Mouse (Mus musculus): Measurements from ENCODE around the gene Slc1a2. TPM values are rescaled to one million over a fixed set of nuclear protein-coding genes. Genes with fewer than 3 reads are reported as not detected.

Gene Slc1a2
- polyA plus RNA-seq, 1 experiment: not detected

DNA sequence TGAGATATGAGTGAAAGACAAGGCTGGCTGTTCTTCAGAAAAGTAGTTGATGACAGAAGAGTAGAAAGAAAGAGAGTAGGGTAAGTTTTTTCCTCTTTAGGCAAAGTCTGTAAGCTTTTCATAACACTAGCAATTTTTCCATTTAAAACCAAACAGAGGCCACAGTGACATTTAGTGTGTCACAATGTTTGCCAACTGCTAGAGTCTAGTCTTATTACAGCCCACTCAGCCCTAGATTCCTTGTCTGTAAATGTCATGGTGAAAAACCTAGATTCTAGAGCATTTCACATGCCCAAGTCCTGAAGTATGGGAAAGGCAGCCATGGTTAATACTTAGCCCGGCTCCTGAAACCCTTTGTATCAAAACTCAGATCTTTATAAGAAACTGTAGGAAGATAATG lies 112.8 kb downstream of the Slc1a2 start:
- no peak for TF ChIP-seq CTCF (IDR thresholded peaks at IDR 0.05; ENCODE audit: control insufficient read depth, insufficient read depth, insufficient read length)
- TF ChIP-seq FOSL1 (IDR thresholded peaks at IDR 0.05; ENCODE audit: insufficient read depth, low read length, poor library complexity, severe bottlenecking): no peak
- no peak for TF ChIP-seq MYOD1 (IDR thresholded peaks at IDR 0.05; ENCODE audit: control insufficient read depth, insufficient read length, low read depth)
- TF ChIP-seq CEBPB (IDR thresholded peaks at IDR 0.05; ENCODE audit: low read depth): no peak
- TF ChIP-seq MAX (IDR thresholded peaks at IDR 0.05): no peak
- H3ac ChIP-seq (ENCODE audit: control insufficient read depth, insufficient read length, low read depth): no peak overlapping the region
- no peaks in the 10 kb centered on the region for H3K79me3 ChIP-seq (ENCODE audit: low read depth)
- no peaks in the 10 kb centered on the region for H3K36me3 ChIP-seq (ENCODE audit: control insufficient read depth, insufficient read depth)
- H3K27me3 ChIP-seq (ENCODE audit: control insufficient read depth, insufficient read depth, insufficient read length): peaks cover 6% of the 10 kb centered on the region
- no peak overlapping the region for H3K4me3 ChIP-seq (ENCODE audit: insufficient read depth, poor library complexity, severe bottlenecking)
- no peaks in the 10 kb centered on the region for H3K79me2 ChIP-seq (ENCODE audit: control insufficient read depth, insufficient read depth)

DNA sequence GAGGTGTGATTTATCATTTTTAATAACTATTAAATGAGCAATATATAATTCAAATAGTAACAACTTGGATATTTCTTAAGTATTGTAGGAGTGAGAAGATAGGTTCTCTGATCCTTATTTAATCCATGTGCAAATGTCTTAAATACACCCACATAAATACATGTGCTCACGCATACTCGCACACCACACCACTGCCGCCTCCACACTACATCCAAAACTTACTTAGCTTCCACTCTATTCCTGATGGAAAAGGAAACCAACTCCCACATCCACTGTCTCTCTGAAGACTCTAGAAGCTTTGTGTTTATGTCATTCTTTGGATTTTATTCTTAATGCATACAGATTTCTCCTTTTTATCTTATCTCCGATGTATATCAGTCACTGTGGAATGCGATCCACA lies 113.8 kb downstream of the Slc1a2 start:
- Histone ChIP-seq H3K79me2 (ENCODE audit: control insufficient read depth, insufficient read depth) (no peaks in the 10 kb centered on the region), H3K27me3 (ENCODE audit: control insufficient read depth, insufficient read depth, insufficient read length) (peaks cover 6% of the 10 kb centered on the region), H3K36me3 (ENCODE audit: control insufficient read depth, insufficient read depth) (no peaks in the 10 kb centered on the region), H3ac (ENCODE audit: control insufficient read depth, insufficient read length, low read depth) (no peak overlapping the region), H3K4me3 (ENCODE audit: insufficient read depth, poor library complexity, severe bottlenecking) (no peak overlapping the region), H3K79me3 (ENCODE audit: low read depth) (no peaks in the 10 kb centered on the region)
- no peak for TF ChIP-seq CEBPB (IDR thresholded peaks at IDR 0.05; ENCODE audit: low read depth)
- TF ChIP-seq MYOD1 (IDR thresholded peaks at IDR 0.05; ENCODE audit: control insufficient read depth, insufficient read length, low read depth): no peak
- TF ChIP-seq FOSL1 (IDR thresholded peaks at IDR 0.05; ENCODE audit: insufficient read depth, low read length, poor library complexity, severe bottlenecking): no peak
- TF ChIP-seq CTCF (IDR thresholded peaks at IDR 0.05; ENCODE audit: control insufficient read depth, insufficient read depth, insufficient read length): no peak

DNA sequence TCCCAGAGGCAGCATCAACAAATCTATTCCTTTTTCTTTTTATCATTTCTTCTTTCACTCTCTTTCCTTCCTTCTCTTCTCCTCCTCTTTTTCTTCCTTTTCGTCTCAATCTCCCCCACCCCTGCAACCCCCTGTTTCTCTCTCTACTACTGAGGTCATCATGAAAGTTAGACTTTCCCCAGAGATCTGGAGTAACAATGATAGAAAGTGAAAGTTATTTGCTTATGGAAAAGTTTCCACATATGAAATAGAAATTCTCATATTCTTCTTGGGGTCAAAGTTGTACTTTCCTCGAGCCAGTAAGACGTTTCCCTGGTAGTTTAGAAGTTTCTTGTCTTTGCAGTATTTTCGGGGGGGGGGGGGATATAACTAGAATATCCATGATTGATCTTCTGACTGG lies 116.2 kb downstream of the Slc1a2 start:
- Histone ChIP-seq H3K4me3 (ENCODE audit: insufficient read depth, poor library complexity, severe bottlenecking) (no peak overlapping the region), H3ac (ENCODE audit: control insufficient read depth, insufficient read length, low read depth) (no peak overlapping the region), H3K79me2 (ENCODE audit: control insufficient read depth, insufficient read depth) (no peaks in the 10 kb centered on the region), H3K36me3 (ENCODE audit: control insufficient read depth, insufficient read depth) (no peaks in the 10 kb centered on the region), H3K27me3 (ENCODE audit: control insufficient read depth, insufficient read depth, insufficient read length) (peaks cover 4% of the 10 kb centered on the region), H3K79me3 (ENCODE audit: low read depth) (no peaks in the 10 kb centered on the region)
- no peak for TF ChIP-seq CTCF (IDR thresholded peaks at IDR 0.05; ENCODE audit: control insufficient read depth, insufficient read depth, insufficient read length)
- no peak for TF ChIP-seq USF1 (IDR thresholded peaks at IDR 0.05; ENCODE audit: low read depth)
- no peak for TF ChIP-seq CEBPB (IDR thresholded peaks at IDR 0.05; ENCODE audit: low read depth)
- TF ChIP-seq FOSL1 (IDR thresholded peaks at IDR 0.05; ENCODE audit: insufficient read depth, low read length, poor library complexity, severe bottlenecking): no peak
- TF ChIP-seq MYOG (IDR thresholded peaks at IDR 0.05; ENCODE audit: control insufficient read depth, extremely low read depth, insufficient read length): no peak
- TF ChIP-seq MAX (IDR thresholded peaks at IDR 0.05): no peak
- TF ChIP-seq MYOD1 (IDR thresholded peaks at IDR 0.05; ENCODE audit: control insufficient read depth, insufficient read length, low read depth): no peak

DNA sequence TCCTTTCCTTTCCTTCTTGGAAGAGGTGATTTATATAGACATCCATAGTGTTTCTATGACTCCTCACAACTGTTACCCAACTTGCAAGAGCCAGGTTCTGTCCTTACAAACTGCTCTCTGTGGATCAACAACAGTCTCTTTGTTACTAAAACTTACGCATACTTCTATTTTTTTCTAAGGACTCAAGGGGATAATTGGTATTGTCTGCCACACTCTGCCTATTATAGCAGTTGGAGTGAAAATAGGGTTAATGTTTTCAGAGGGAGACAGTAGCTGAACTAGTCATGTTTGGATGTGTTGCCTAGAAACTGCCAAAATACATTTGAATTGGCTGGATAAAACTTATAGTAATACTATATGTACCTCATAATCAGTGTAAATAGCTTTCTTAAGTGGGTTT lies 117.1 kb downstream of the Slc1a2 start:
- no peaks in the 10 kb centered on the region for H3K79me2 ChIP-seq (ENCODE audit: control insufficient read depth, insufficient read depth)
- H3ac ChIP-seq (ENCODE audit: control insufficient read depth, insufficient read length, low read depth): no peak overlapping the region
- no peaks in the 10 kb centered on the region for H3K36me3 ChIP-seq (ENCODE audit: control insufficient read depth, insufficient read depth)
- H3K79me3 ChIP-seq (ENCODE audit: low read depth): no peaks in the 10 kb centered on the region
- H3K27me3 ChIP-seq (ENCODE audit: control insufficient read depth, insufficient read depth, insufficient read length): peaks cover 4% of the 10 kb centered on the region
- TF ChIP-seq MAX (IDR thresholded peaks at IDR 0.05) (no peak), USF1 (IDR thresholded peaks at IDR 0.05; ENCODE audit: low read depth) (no peak), FOSL1 (IDR thresholded peaks at IDR 0.05; ENCODE audit: insufficient read depth, low read length, poor library complexity, severe bottlenecking) (no peak), MYOD1 (IDR thresholded peaks at IDR 0.05; ENCODE audit: control insufficient read depth, insufficient read length, low read depth) (no peak), CTCF (IDR thresholded peaks at IDR 0.05; ENCODE audit: control insufficient read depth, insufficient read depth, insufficient read length) (no peak), CEBPB (IDR thresholded peaks at IDR 0.05; ENCODE audit: low read depth) (no peak), MYOG (IDR thresholded peaks at IDR 0.05; ENCODE audit: control insufficient read depth, extremely low read depth, insufficient read length) (no peak)
- no peak overlapping the region for H3K4me3 ChIP-seq (ENCODE audit: insufficient read depth, poor library complexity, severe bottlenecking)

DNA sequence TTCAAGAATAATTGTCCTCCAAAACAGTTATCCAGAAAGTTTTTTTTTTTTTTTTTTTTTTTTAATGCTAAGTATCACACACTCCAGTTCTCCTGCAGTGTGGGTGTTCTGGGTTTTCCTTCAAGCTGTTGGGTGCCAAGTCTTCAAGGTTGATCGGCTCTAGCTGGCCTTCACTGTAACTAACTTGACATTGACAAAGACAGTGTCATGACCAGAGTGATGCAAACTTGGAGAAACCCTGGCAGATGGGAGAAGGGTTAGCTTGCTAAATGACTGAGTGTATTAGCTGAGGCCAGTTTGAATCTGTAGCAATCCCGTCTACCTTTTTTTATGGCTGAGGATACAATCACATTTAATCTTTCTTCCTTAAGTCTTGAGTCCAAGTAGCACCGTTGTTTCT lies 119.7 kb downstream of the Slc1a2 start:
- peaks cover 7% of the 10 kb centered on the region for H3K27me3 ChIP-seq (ENCODE audit: control insufficient read depth, insufficient read depth, insufficient read length)
- H3K4me3 ChIP-seq (ENCODE audit: insufficient read depth, poor library complexity, severe bottlenecking): no peak overlapping the region
- TF ChIP-seq USF1 (IDR thresholded peaks at IDR 0.05; ENCODE audit: low read depth): no peak
- no peak for TF ChIP-seq CTCF (IDR thresholded peaks at IDR 0.05; ENCODE audit: control insufficient read depth, insufficient read depth, insufficient read length)
- TF ChIP-seq CEBPB (IDR thresholded peaks at IDR 0.05; ENCODE audit: low read depth): no peak
- TF ChIP-seq MYOD1 (IDR thresholded peaks at IDR 0.05; ENCODE audit: control insufficient read depth, insufficient read length, low read depth): no peak
- TF ChIP-seq FOSL1 (IDR thresholded peaks at IDR 0.05; ENCODE audit: insufficient read depth, low read length, poor library complexity, severe bottlenecking): no peak
- TF ChIP-seq MYOG (IDR thresholded peaks at IDR 0.05; ENCODE audit: control insufficient read depth, extremely low read depth, insufficient read length): no peak
- no peak for TF ChIP-seq MAX (IDR thresholded peaks at IDR 0.05)
- no peaks in the 10 kb centered on the region for H3K79me3 ChIP-seq (ENCODE audit: low read depth)
- H3K36me3 ChIP-seq (ENCODE audit: control insufficient read depth, insufficient read depth): no peaks in the 10 kb centered on the region
- H3K79me2 ChIP-seq (ENCODE audit: control insufficient read depth, insufficient read depth): no peaks in the 10 kb centered on the region
- H3ac ChIP-seq (ENCODE audit: control insufficient read depth, insufficient read length, low read depth): no peak overlapping the region

DNA sequence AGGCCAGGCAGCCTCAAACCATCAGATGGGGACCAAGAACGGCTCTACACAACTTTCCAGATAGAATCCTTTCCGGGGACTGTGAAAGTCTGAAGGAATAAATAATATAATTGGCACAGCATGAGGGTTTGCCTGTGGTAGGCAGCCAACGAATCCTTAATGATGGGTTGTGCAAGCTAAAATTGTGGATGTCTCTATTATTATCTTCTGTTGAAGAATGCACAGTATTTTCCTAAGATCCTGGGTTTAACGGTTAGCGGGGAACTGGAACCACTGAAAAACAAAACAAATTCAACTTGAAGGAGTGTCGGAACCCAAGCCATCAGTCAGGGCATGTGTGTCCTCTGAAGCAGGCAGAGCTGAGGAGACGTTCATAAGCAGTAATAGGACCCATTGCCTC lies 124.3 kb downstream of the Slc1a2 start:
- Histone ChIP-seq H3K4me3 (ENCODE audit: insufficient read depth, poor library complexity, severe bottlenecking) (no peak overlapping the region), H3K27me3 (ENCODE audit: control insufficient read depth, insufficient read depth, insufficient read length) (peaks cover 12% of the 10 kb centered on the region), H3K79me2 (ENCODE audit: control insufficient read depth, insufficient read depth) (no peaks in the 10 kb centered on the region), H3K36me3 (ENCODE audit: control insufficient read depth, insufficient read depth) (no peaks in the 10 kb centered on the region), H3K79me3 (ENCODE audit: low read depth) (no peaks in the 10 kb centered on the region), H3ac (ENCODE audit: control insufficient read depth, insufficient read length, low read depth) (no peak overlapping the region)
- no peak for TF ChIP-seq MYOG (IDR thresholded peaks at IDR 0.05; ENCODE audit: control insufficient read depth, extremely low read depth, insufficient read length)
- no peak for TF ChIP-seq USF1 (IDR thresholded peaks at IDR 0.05; ENCODE audit: low read depth)
- TF ChIP-seq MAX (IDR thresholded peaks at IDR 0.05): no peak
- TF ChIP-seq MYOD1 (IDR thresholded peaks at IDR 0.05; ENCODE audit: control insufficient read depth, insufficient read length, low read depth): no peak
- no peak for TF ChIP-seq CTCF (IDR thresholded peaks at IDR 0.05; ENCODE audit: control insufficient read depth, insufficient read depth, insufficient read length)
- TF ChIP-seq FOSL1 (IDR thresholded peaks at IDR 0.05; ENCODE audit: insufficient read depth, low read length, poor library complexity, severe bottlenecking): no peak
- TF ChIP-seq CEBPB (IDR thresholded peaks at IDR 0.05; ENCODE audit: low read depth): no peak
